Mouse (Mus musculus) myocyte (in vitro differentiated cells): ENCODE measurements at regions not wholly inside any gene's neighbourhood (a gene's known extent, or its start where the extent isn't known, plus 50 kb on each side); places are given as distances from the start of the nearest gene placed in this dataset.

Source experiments
- CEBPB ChIP-seq: IDR thresholded peaks from 2 replicates; pipeline ENCODE4 v1.6.1; 2011; ENCODE audit warnings: mild to moderate bottlenecking, moderate library complexity; ENCODE audit not compliant: poor library complexity, insufficient read depth, severe bottlenecking
- E2F4 ChIP-seq: IDR thresholded peaks from one replicate; pipeline ENCODE4 v1.6.1; 2011; ENCODE audit warnings: mild to moderate bottlenecking, control low read depth, moderate library complexity; ENCODE audit not compliant: insufficient read depth
- MAX ChIP-seq: IDR thresholded peaks from one replicate; pipeline ENCODE4 v1.6.1; 2011; ENCODE audit warnings: low read depth, mild to moderate bottlenecking, control low read depth
- MYOD1 ChIP-seq, 3 experiments: IDR thresholded peaks; one replicate each; pipeline ENCODE4 v1.6.1; 2011; ENCODE audit warnings: control low read depth in 2 of 3, low read depth in 2 of 3, mild to moderate bottlenecking in 2 of 3, moderate library complexity in 1 of 3; ENCODE audit not compliant: insufficient read length in 2 of 3, control insufficient read depth in 1 of 3
- MYOG ChIP-seq, 3 experiments: IDR thresholded peaks; one replicate each; pipeline ENCODE4 v1.6.1; 2011; ENCODE audit warnings: control low read depth in 2 of 3, low read depth in 2 of 3, mild to moderate bottlenecking in 2 of 3; ENCODE audit not compliant: insufficient read length in 2 of 3, control insufficient read depth in 1 of 3, insufficient read depth in 1 of 3
- POLR2A ChIP-seq: IDR thresholded peaks from one replicate; pipeline ENCODE4 v1.6.1; 2011; ENCODE audit warnings: low read depth, mild to moderate bottlenecking, control low read depth, moderate library complexity; ENCODE audit not compliant: insufficient read length
- POLR2AphosphoS2 ChIP-seq: IDR thresholded peaks from one replicate; pipeline ENCODE4 v1.6.1; 2011; ENCODE audit warnings: low read depth, control low read depth; ENCODE audit not compliant: insufficient read length
- REST ChIP-seq: IDR thresholded peaks from one replicate; pipeline ENCODE4 v1.6.1; 2011; ENCODE audit warnings: mild to moderate bottlenecking, control low read depth, moderate library complexity; ENCODE audit not compliant: insufficient read depth, insufficient read length
- SRF ChIP-seq: IDR thresholded peaks from one replicate; pipeline ENCODE4 v1.6.1; 2011; ENCODE audit warnings: low read depth; ENCODE audit not compliant: control insufficient read depth, insufficient read length
- TCF12 ChIP-seq: IDR thresholded peaks from one replicate; pipeline ENCODE4 v1.6.1; 2011; ENCODE audit warnings: mild to moderate bottlenecking, control low read depth; ENCODE audit not compliant: poor library complexity, insufficient read depth, severe bottlenecking
- TCF3 ChIP-seq: IDR thresholded peaks from one replicate; pipeline ENCODE4 v1.6.1; 2011; ENCODE audit warnings: low read depth, control low read depth; ENCODE audit not compliant: insufficient read length
- USF1 ChIP-seq: IDR thresholded peaks from one replicate; pipeline ENCODE4 v1.6.1; 2011; ENCODE audit warnings: low read depth, mild to moderate bottlenecking, control low read depth, moderate library complexity

DNA sequence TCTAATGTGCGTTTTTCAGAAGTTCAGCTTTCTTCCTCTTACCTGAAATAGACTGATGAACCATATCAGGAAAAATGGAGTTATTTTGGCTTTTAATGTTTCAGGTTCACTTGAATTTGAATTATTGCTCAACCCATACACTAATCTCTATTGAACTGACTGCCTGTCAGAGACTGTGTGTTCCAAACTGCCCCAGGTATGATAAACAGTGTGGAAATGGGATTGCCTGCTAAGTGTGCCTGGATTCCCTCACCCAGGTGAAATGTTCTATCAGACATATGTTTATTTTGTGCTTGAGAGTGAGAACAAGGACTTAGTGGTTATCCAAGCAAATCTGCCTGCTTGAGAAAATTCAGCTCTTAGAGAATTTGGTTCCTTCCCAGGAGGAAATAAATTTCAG is 830.2 kb downstream of the Triml1 start:
- TF ChIP-seq USF1 (no peak), POLR2A (no peak), CEBPB (no peak), MYOG (IDR thresholded peaks at IDR 0.05; ENCODE audit: control insufficient read depth in 1 of 3, insufficient read depth in 1 of 3, insufficient read length in 2 of 3, low read depth in 2 of 3) (no peak), TCF3 (no peak), MAX (no peak), POLR2AphosphoS2 (no peak), E2F4 (no peak), REST (no peak), TCF12 (no peak), MYOD1 (IDR thresholded peaks at IDR 0.05; ENCODE audit: control insufficient read depth in 1 of 3, insufficient read length in 2 of 3, low read depth in 2 of 3) (no peak), SRF (no peak)
